Mouse (Mus musculus) kidney, adult 2 months (tissue): Measurements from ENCODE around the gene H1foo.

Experiments used
- CTCF ChIP-seq: fragments of 200-500 bp; conservative IDR thresholded peaks from 2 replicates; pipeline ENCODE4 v1.5.1; 2011; ENCODE audit warnings: low read depth, mild to moderate bottlenecking, control low read depth, low read length, moderate library complexity, mixed read lengths; ENCODE audit not compliant: insufficient read depth, insufficient read length
- POLR2A ChIP-seq: fragments of 200-500 bp; IDR thresholded peaks from one replicate; pipeline ENCODE4 v1.6.1; 2011; ENCODE audit warnings: low read depth, low read length, control low read depth

DNA sequence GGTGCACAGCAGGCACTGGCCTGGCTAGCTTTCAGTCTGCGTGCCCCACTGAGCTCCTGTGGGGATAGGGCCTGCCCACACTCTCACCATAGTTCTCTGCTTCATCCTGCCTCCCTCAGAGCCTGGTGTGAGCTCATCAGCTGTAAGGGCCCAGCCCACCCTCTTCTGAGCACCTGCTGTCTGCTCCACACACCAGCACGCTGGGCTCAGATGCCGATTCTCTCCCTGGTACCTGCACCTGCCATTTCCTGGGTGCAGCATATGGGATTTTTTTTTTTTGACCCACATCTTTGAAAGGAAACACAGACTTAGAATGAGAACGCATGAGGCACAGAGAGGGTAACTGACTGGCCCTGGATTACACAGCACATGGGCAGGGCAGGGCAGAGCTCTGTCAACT, 44.9 kb downstream of the H1foo start:
- TF ChIP-seq CTCF (no peak), POLR2A (no peak)
